Comparison of ENCODE assay signal across 9 mouse cellular contexts in the genomic region with DNA sequence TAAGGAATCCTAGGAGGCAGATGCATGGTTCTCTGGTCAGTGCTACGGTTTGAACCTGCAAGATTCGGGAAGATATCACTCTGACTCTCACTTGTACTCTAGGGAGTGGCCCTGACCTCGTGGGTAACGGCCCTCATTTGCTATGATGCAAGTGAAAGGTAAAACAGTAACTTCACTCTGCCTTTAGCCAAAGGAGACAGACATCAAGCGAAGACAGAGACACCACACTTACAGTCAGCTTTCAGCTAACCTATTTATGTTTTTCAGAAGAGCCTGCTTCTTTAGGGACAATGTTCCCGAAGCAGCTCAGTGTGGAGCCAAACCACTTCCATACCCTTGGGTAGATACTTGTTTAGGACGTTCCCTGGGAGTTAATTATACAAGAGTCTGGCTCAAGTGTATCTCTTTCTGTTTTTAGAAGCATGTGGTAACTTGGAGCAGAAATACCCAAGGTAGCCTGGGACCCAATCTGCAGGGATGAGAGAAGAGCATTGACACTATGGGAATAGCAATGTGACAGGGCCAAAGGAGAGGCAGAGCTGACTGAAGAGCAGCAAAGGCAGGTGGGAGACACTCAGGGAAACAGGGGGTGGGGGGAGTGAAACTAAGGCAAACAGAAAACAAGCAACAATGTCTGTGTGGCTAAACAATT. TPM values are rescaled to one million over a fixed set of nuclear protein-coding genes. Genes with fewer than 3 reads are reported as not detected.
DNase-seq lines count a peak whose midpoint lies in the region; ATAC-seq and TF ChIP-seq lines count a peak whose summit lies in the region.
"Had no signal": no experiment of that assay in that cellular context is flagged by ENCODE, and none has a peak within 500 bp of the region (broad histone marks: within the 10 kb centered on the region; RNA-seq: fewer than 3 reads in every experiment).

No protein-coding gene starts in this region.

- peak overlapping the region; percentile 75 for H3K9ac ChIP-seq in heart, postnatal 0 days (replicated peaks; ENCODE audit: low read depth, low read length)
- H3K9ac ChIP-seq in liver, embryonic 11.5 days (ENCODE audit: low read depth, low read length): peak overlapping the region; percentile 95

- TF ChIP-seq CTCF in gastrocnemius, adult 2 months (IDR thresholded peaks at IDR 0.05): no peak
- no peak for TF ChIP-seq CTCF in heart, postnatal 0 days (IDR thresholded peaks at IDR 0.05; ENCODE audit: low read depth)

- H3K4me3 ChIP-seq in gastrocnemius, adult 2 months: peak overlapping the region; percentile 78
- peak overlapping the region; percentile 53 for H3K4me3 ChIP-seq in heart, postnatal 0 days (ENCODE audit: low read depth, low read length)
- H3K4me3 ChIP-seq in liver, embryonic 11.5 days (ENCODE audit: low read depth, low read length): peak overlapping the region; percentile 58; the same call in 1 of the 2 replicates

- peak; percentile 28 for DNase-seq in gastrocnemius, adult 2 months
- no peak for DNase-seq in gastrocnemius, postnatal 10 days
- DNase-seq in MN1 (ENCODE audit: low spot score): peak; percentile 61
- DNase-seq in heart, postnatal 0 days (ENCODE audit: low spot score): no peak
- no peak for DNase-seq in liver, embryonic 11.5 days (ENCODE audit: low spot score)
- no peak for DNase-seq in B cell, adult 2 months
- no peak for DNase-seq in urinary bladder, postnatal 4 days (ENCODE audit: low spot score in 2 of 2)
- no peak for DNase-seq in cerebellum, adult 8-10 months

- no peaks in the 10 kb centered on the region for H3K36me3 ChIP-seq in heart, postnatal 0 days (replicated peaks; ENCODE audit: control insufficient read depth, insufficient read depth, low read length)
- H3K36me3 ChIP-seq in liver, embryonic 11.5 days (ENCODE audit: control insufficient read depth, insufficient read depth, low read length): no peaks in the 10 kb centered on the region

- no peaks in the 10 kb centered on the region for H3K9me3 ChIP-seq in heart, postnatal 0 days (replicated peaks; ENCODE audit: control insufficient read depth, low read length)
- no peaks in the 10 kb centered on the region for H3K9me3 ChIP-seq in liver, embryonic 11.5 days (ENCODE audit: control insufficient read depth, low read length)

- H3K4me2 ChIP-seq in heart, postnatal 0 days (ENCODE audit: low read depth, low read length): peak overlapping the region; percentile 64
- peak overlapping the region; percentile 76 for H3K4me2 ChIP-seq in liver, embryonic 11.5 days

- peaks cover 35% of the 10 kb centered on the region for H3K4me1 ChIP-seq in heart, postnatal 0 days (ENCODE audit: control insufficient read depth, insufficient read depth)
- peaks cover 25% of the 10 kb centered on the region for H3K4me1 ChIP-seq in liver, embryonic 11.5 days (replicated peaks; ENCODE audit: control insufficient read depth, insufficient read depth, low read length)

- no peaks in the 10 kb centered on the region for H3K27me3 ChIP-seq in heart, postnatal 0 days (ENCODE audit: control insufficient read depth, insufficient read depth, low read length)
- H3K27me3 ChIP-seq in liver, embryonic 11.5 days (replicated peaks; ENCODE audit: control insufficient read depth, insufficient read depth, low read length): no peaks in the 10 kb centered on the region

- no peak for TF ChIP-seq EP300 in heart, postnatal 0 days (IDR thresholded peaks at IDR 0.05; ENCODE audit: low read depth)

- H3K27ac ChIP-seq in gastrocnemius, adult 2 months: peak overlapping the region; percentile 99
- peak overlapping the region; percentile 98 for H3K27ac ChIP-seq in heart, postnatal 0 days (ENCODE audit: low read depth)
- peak overlapping the region; percentile 100 for H3K27ac ChIP-seq in liver, embryonic 11.5 days (ENCODE audit: low read depth, low read length)

- intact Hi-C loops in gastrocnemius, adult 2 months (cut with DNase I): no loop called here

- ATAC-seq in heart, postnatal 0 days (ENCODE audit: insufficient read depth, low read depth): no peak
- ATAC-seq in liver, embryonic 11.5 days (replicated peaks; ENCODE audit: low FRiP score): no peak

- 68% methylated on average over 7 of the region's 7 CpGs for WGBS in heart, postnatal 0 days
- WGBS in liver, embryonic 11.5 days: 68% methylated on average over 7 of the region's 7 CpGs

RNA-seq across cellular contexts. Expression of a gene that starts 1.2 kb away (rescaled TPM):
- total RNA-seq in gastrocnemius, adult 2 months (2021): 1 to 10 TPM in 1 of 2 experiments, not detected in 1; 2.7 TPM
- total RNA-seq in gastrocnemius, postnatal 10 days (2021): 10 to 100 TPM; 10.2 to 16.2 TPM
- total RNA-seq in heart, postnatal 0 days (2014; rRNA removed; ENCODE audit: low replicate concordance): 1,660 and 2,559 TPM in 2 replicates
- polyA plus RNA-seq in heart, postnatal 0 days (2015; fragmentation: Nextera tagmentation; extraction: Ambion mirVana): 22.0 and 24.6 TPM in 2 replicates
- 12.1 and 12.7 TPM in 2 replicates for polyA plus RNA-seq in liver, embryonic 11.5 days (2014; fragmentation: Nextera tagmentation; extraction: Ambion mirVana)

RNA-seq across cellular contexts. Expression of a gene that starts 2.4 kb away (rescaled TPM):
- total RNA-seq in gastrocnemius, adult 2 months (2021): not detected
- total RNA-seq in gastrocnemius, postnatal 10 days (2021): 1 to 10 TPM in 1 of 2 experiments, under 1 TPM in 1; 0.43 to 1.8 TPM
- total RNA-seq in heart, postnatal 0 days (2014; rRNA removed; ENCODE audit: low replicate concordance): not detected in 2 replicates
- polyA plus RNA-seq in heart, postnatal 0 days (2015; fragmentation: Nextera tagmentation; extraction: Ambion mirVana): 0.19 and 0.41 TPM in 2 replicates
- polyA plus RNA-seq in liver, embryonic 11.5 days (2014; fragmentation: Nextera tagmentation; extraction: Ambion mirVana): 0.93 and 1.5 TPM in 2 replicates
- polyA plus RNA-seq: large intestine, adult 2 months had no signal

RNA-seq across cellular contexts. Expression of a gene that starts 4.0 kb away (rescaled TPM):
- 100 to 1,000 TPM; 172 to 190 TPM for total RNA-seq in gastrocnemius, adult 2 months (2021)
- total RNA-seq in gastrocnemius, postnatal 10 days (2021): 100 to 1,000 TPM; 666 to 717 TPM
- 1,879 and 2,872 TPM in 2 replicates for total RNA-seq in heart, postnatal 0 days (2014; rRNA removed; ENCODE audit: low replicate concordance)
- polyA plus RNA-seq in heart, postnatal 0 days (2015; fragmentation: Nextera tagmentation; extraction: Ambion mirVana): 101 and 115 TPM in 2 replicates
- 27.8 and 34.5 TPM in 2 replicates for polyA plus RNA-seq in liver, embryonic 11.5 days (2014; fragmentation: Nextera tagmentation; extraction: Ambion mirVana)

RNA-seq across cellular contexts. Expression of a gene that starts 5.1 kb away (rescaled TPM):
- 1 to 10 TPM; 5.4 to 5.6 TPM for total RNA-seq in gastrocnemius, adult 2 months (2021)
- total RNA-seq in gastrocnemius, postnatal 10 days (2021): 10 to 100 TPM; 79.1 to 93.5 TPM
- 551 and 927 TPM in 2 replicates for total RNA-seq in heart, postnatal 0 days (2014; rRNA removed; ENCODE audit: low replicate concordance)
- polyA plus RNA-seq in heart, postnatal 0 days (2015; fragmentation: Nextera tagmentation; extraction: Ambion mirVana): 2.3 and 2.6 TPM in 2 replicates
- polyA plus RNA-seq in liver, embryonic 11.5 days (2014; fragmentation: Nextera tagmentation; extraction: Ambion mirVana): 5.8 and 8.0 TPM in 2 replicates

RNA-seq across cellular contexts. Expression of a gene that starts 19.1 kb away (rescaled TPM):
- total RNA-seq in gastrocnemius, adult 2 months (2021): 1 to 10 TPM; 5.7 to 6.6 TPM
- total RNA-seq in gastrocnemius, postnatal 10 days (2021): 10 to 100 TPM; 40.0 to 46.5 TPM
- 129 and 135 TPM in 2 replicates for total RNA-seq in heart, postnatal 0 days (2014; rRNA removed; ENCODE audit: low replicate concordance)
- 5.4 and 5.9 TPM in 2 replicates for polyA plus RNA-seq in heart, postnatal 0 days (2015; fragmentation: Nextera tagmentation; extraction: Ambion mirVana)
- polyA plus RNA-seq in liver, embryonic 11.5 days (2014; fragmentation: Nextera tagmentation; extraction: Ambion mirVana): 3.5 and 5.0 TPM in 2 replicates

Comparison
In these comparisons a context has a peak if more than half of its experiments do, and no peak if none do; other contexts are left out.
1. DNase-seq: peak in gastrocnemius, adult 2 months (single experiment) and MN1 (single experiment); none in gastrocnemius, postnatal 10 days (single experiment), heart, postnatal 0 days (single experiment), liver, embryonic 11.5 days (single experiment), B cell, adult 2 months (0 of 2), urinary bladder, postnatal 4 days (0 of 2) and cerebellum, adult 8-10 months (single experiment).
2. RNA of a gene that starts 1.2 kb away (total RNA-seq): 1,660 to 2,559 TPM in heart, postnatal 0 days; 10.2 to 16.2 TPM in gastrocnemius, postnatal 10 days and 2.7 TPM in gastrocnemius, adult 2 months; every median in the first group is over 10 times any median in the second.
3. Peak in every context shown above with its lines, with median percentiles within 50 percentile points of each other: H3K27ac ChIP-seq and H3K4me3 ChIP-seq.